Mouse (Mus musculus) cerebellum, adult 2 months (tissue): ENCODE data around the gene Bbs5.

Source experiments
- CTCF ChIP-seq: fragments of 200-500 bp; IDR thresholded peaks from 2 replicates; pipeline ENCODE4 v1.5.1; 2011; ENCODE audit warnings: low read depth, mild to moderate bottlenecking, control low read depth, low read length, moderate library complexity, borderline replicate concordance; ENCODE audit not compliant: insufficient read depth
- POLR2A ChIP-seq: fragments of 200-500 bp; IDR thresholded peaks from 2 replicates; pipeline ENCODE4 v1.6.1; 2011; ENCODE audit warnings: low read length, control low read depth, borderline replicate concordance; ENCODE audit not compliant: insufficient read depth

GRCm38 (mm10) chr2:69673723-69674122 is 26.8 kb downstream of the Bbs5 start:
- no peak for TF ChIP-seq CTCF
- TF ChIP-seq POLR2A = no peak
